Mouse (Mus musculus): ENCODE results near the gene Asgr1. TPM values are rescaled to one million over a fixed set of nuclear protein-coding genes. Genes with fewer than 3 reads are reported as not detected.
"Not testable (repeated sequence)": the region's sequence is repeated elsewhere in the genome, so short reads cannot be mapped to it uniquely, and the experiment has no call there.

The Asgr1 gene
- 1 to 10 TPM in 1 of 2 experiments, under 1 TPM in 1; 0.88 to 1.0 TPM for total RNA-seq (2021)
- long read RNA-seq, experiment 1, partial matches to known transcripts = 0 of 1 reads
- long read RNA-seq, experiment 1, other reads (novel, unspliced or antisense) = 1 of 1 reads
- long read RNA-seq, experiment 2 = 0 reads

- no peak for DNase-seq (ENCODE audit: low spot score in 2 of 2)
Measured at GRCm38 (mm10) chr11:70053898-70054570, at the start of gene Asgr1. TSS of gene Asgr1 (plus strand) at chr11:70054085.

GRCm38 (mm10) chr11:70005521-70005920 lies 48.4 kb upstream of the Asgr1 start:
- DNase-seq (ENCODE audit: low spot score in 2 of 2) = no peak

- DNase-seq (ENCODE audit: low spot score in 2 of 2) = no peak
Measured at GRCm38 (mm10) chr11:70010033-70010432, 43.9 kb upstream of the Asgr1 start.

GRCm38 (mm10) chr11:70010548-70010947 lies 43.3 kb upstream of the Asgr1 start:
- DNase-seq (ENCODE audit: low spot score in 2 of 2) = no peak

GRCm38 (mm10) chr11:70010961-70011360 lies 42.9 kb upstream of the Asgr1 start:
- DNase-seq (ENCODE audit: low spot score in 2 of 2) = no peak

GRCm38 (mm10) chr11:70012931-70013330 lies 41.0 kb upstream of the Asgr1 start:
- no peak for DNase-seq (ENCODE audit: low spot score in 2 of 2)

GRCm38 (mm10) chr11:70013408-70013807 lies 40.5 kb upstream of the Asgr1 start:
- DNase-seq (ENCODE audit: low spot score in 2 of 2) = no peak

- DNase-seq (ENCODE audit: low spot score in 2 of 2) = no peak
Measured at GRCm38 (mm10) chr11:70014051-70014450, 39.8 kb upstream of the Asgr1 start.

GRCm38 (mm10) chr11:70014880-70015558 lies 38.9 kb upstream of the Asgr1 start, which contains the start of gene Acadvl:
TSS of gene Acadvl (minus strand) at chr11:70015411.
- peak; percentile 79 to 89 for DNase-seq (ENCODE audit: low spot score in 2 of 2)

- no peak for DNase-seq (ENCODE audit: low spot score in 2 of 2)
Measured at GRCm38 (mm10) chr11:70015677-70016076, 38.2 kb upstream of the Asgr1 start.

GRCm38 (mm10) chr11:70016177-70016576 lies 37.7 kb upstream of the Asgr1 start:
- DNase-seq (ENCODE audit: low spot score in 2 of 2) = not testable (repeated sequence)

GRCm38 (mm10) chr11:70016669-70017068 lies 37.2 kb upstream of the Asgr1 start, which contains the start of gene Dlg4:
TSS of gene Dlg4 (plus strand) at chr11:70016942.
- no peak for DNase-seq (ENCODE audit: low spot score in 2 of 2)

- DNase-seq (ENCODE audit: low spot score in 2 of 2) = no peak
Measured at GRCm38 (mm10) chr11:70017199-70017767, 36.6 kb upstream of the Asgr1 start.

- peak; percentile 72 to 77 for DNase-seq (ENCODE audit: low spot score in 2 of 2)
Measured at GRCm38 (mm10) chr11:70018131-70018990, 35.5 kb upstream of the Asgr1 start.

GRCm38 (mm10) chr11:70019495-70020021 lies 34.3 kb upstream of the Asgr1 start:
- DNase-seq (ENCODE audit: low spot score in 2 of 2) = no peak

GRCm38 (mm10) chr11:70020022-70020631 lies 33.8 kb upstream of the Asgr1 start:
- DNase-seq (ENCODE audit: low spot score in 2 of 2) = peak; percentile 41 to 73

GRCm38 (mm10) chr11:70020731-70021263 lies 33.1 kb upstream of the Asgr1 start:
- DNase-seq (ENCODE audit: low spot score in 2 of 2) = peak; percentile 67 to 87

GRCm38 (mm10) chr11:70021264-70022132 lies 32.4 kb upstream of the Asgr1 start:
- peak; percentile 98 to 99 for DNase-seq (ENCODE audit: low spot score in 2 of 2)
